Mouse (Mus musculus) stomach, embryonic 14.5 days (tissue): ENCODE data around the gene Vps16. TPM values are rescaled to one million over a fixed set of nuclear protein-coding genes. Genes with fewer than 3 reads are reported as not detected.

ENCODE experiments used
- ATAC-seq: fragments of 200-750 bp; cut with Nextera tagmentation; 2 replicates; pipeline ENCODE4 v1.8.0; 2017; ENCODE audit warnings: low read depth, moderate TSS enrichment; ENCODE audit not compliant: insufficient number of reproducible peaks, insufficient read depth, low FRiP score
- H3K27ac ChIP-seq: fragments of 300-500 bp; sonication (generic); 2 replicates; pipeline ENCODE4 v1.5.1; 2014; ENCODE audit warnings: mild to moderate bottlenecking, low read length, moderate library complexity, mixed read lengths
- H3K27me3 ChIP-seq: fragments of 300-500 bp; sonication (generic); 2 replicates; pipeline ENCODE4 v1.6.1; 2014; ENCODE audit warnings: low read length, control low read depth, mixed read lengths; ENCODE audit not compliant: control insufficient read depth, insufficient read depth
- H3K36me3 ChIP-seq: fragments of 300-500 bp; sonication (generic); 2 replicates; pipeline ENCODE4 v1.6.1; 2014; ENCODE audit warnings: mild to moderate bottlenecking, control low read depth, low read length, moderate library complexity, mixed read lengths; ENCODE audit not compliant: control insufficient read depth, insufficient read depth
- H3K4me1 ChIP-seq: fragments of 300-500 bp; sonication (generic); 2 replicates; pipeline ENCODE4 v1.6.1; 2014; ENCODE audit warnings: low read length, control low read depth, mixed read lengths; ENCODE audit not compliant: control insufficient read depth, insufficient read depth
- H3K4me2 ChIP-seq: fragments of 300-500 bp; sonication (generic); replicated peaks from 2 replicates; pipeline ENCODE4 v1.6.1; 2014; ENCODE audit warnings: low read depth, low read length, control low read depth
- H3K4me3 ChIP-seq: fragments of 300-500 bp; sonication (generic); 2 replicates; pipeline ENCODE4 v1.5.1; 2014; ENCODE audit warnings: low read depth, low read length, control low read depth
- H3K9ac ChIP-seq: fragments of 300-500 bp; sonication (generic); replicated peaks from 2 replicates; pipeline ENCODE4 v1.6.1; 2014; ENCODE audit warnings: low read depth, mild to moderate bottlenecking, control low read depth, low read length, moderate library complexity, mixed read lengths
- H3K9me3 ChIP-seq: fragments of 300-500 bp; sonication (generic); 2 replicates; pipeline ENCODE4 v1.6.1; 2016; ENCODE audit warnings: low read depth, low read length, control low read depth; ENCODE audit not compliant: control insufficient read depth
- WGBS: fragments of 180-500 bp; shearing (Covaris S2); extraction: QIAGEN DNeasy Blood & Tissue Kit; methylation state at CpG from one replicate; pipeline ENCODE4 v1.1.7; 2014; 5-methylcytosine and 5-hydroxymethylcytosine counted together
- polyA plus RNA-seq: library from polyadenylated mRNA; unstranded; fragments of >200 nt; fragmentation: Nextera tagmentation; extraction: Ambion mirVana; gene quantifications from 2 replicates; pipeline ENCODE4 v1.2.1, GENCODE M21; 2014

The Vps16 gene
- polyA plus RNA-seq, 1 experiment from 2014 or later, result 71.3 TPM

DNA sequence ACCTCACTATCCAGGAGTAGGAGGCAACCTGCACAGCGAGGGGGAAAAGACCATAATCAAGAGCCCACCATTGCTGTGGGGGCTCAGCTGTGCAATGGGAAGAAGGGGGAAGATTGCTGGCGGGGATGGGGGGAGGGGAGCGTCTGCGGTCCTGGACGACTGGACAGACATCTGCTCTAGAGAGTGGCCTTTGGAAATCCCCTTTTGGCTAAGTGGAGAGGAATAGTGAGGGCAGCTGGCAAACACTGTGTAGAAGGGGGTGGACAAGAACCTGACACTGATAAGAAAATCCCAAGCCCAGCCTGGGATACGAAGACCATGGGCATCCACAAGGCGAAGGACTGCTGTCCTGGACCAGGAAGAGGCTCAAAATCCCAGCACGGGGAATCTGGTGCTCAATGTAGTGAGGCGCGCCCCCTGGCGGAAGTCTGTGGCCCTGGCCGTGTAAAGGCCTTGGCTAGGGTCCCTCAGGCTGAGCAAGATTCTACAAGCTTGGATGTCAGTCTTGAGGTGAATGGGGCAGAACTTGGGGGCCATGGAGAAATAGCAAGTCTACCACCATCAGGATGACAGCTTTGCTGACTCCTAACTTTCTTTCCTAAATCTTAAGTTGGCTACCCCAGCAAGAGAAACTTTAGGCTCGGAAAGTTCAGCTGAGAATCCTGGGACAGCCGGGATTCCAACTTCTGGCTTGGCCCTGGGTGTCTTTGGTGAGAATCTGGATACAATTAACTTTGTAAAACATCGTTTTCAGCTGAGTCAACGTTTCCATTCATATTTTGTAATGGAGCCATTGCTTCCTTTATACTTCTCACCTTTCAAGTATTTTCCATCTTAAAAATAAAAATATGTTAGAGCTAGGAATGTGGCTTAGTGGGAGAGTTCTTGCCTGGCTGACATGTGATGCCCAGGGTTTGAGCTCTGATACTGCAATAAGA, 12.3 kb upstream of the Vps16 start:
- 36% methylated on average over 16 of the region's 16 CpGs for WGBS
- peak; percentile 66; the same call in 1 of the 2 replicates for ATAC-seq
- H3K4me2 ChIP-seq, result no peak overlapping the region

DNA sequence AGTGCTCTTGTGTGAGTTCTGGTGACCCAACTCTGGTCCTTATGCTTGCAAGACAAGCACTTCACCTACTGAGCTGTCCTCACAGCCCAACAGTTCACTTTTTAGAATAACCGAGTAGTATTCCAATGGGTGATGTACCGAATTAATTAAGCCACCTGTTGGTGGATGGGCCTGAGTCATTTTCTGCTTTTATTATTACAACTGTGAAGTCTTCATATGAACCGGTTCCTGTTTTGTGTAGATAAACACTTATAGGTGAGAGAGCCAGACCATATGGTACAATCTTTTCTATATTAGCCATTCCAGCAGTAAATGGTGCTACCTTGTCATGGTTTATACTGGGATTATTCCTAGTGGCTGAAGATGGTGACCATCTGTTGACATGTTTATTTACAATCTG, 11.4 kb upstream of the Vps16 start:
- no peak overlapping the region for H3K4me3 ChIP-seq
- 78% methylated on average over 3 of the region's 3 CpGs for WGBS
- no peak overlapping the region for H3K4me2 ChIP-seq
- H3K4me1 ChIP-seq, result no peaks in the 10 kb centered on the region
- no peaks in the 10 kb centered on the region for H3K9me3 ChIP-seq
- H3K27ac ChIP-seq, result no peak overlapping the region
- ATAC-seq, result no peak
- H3K36me3 ChIP-seq, result no peaks in the 10 kb centered on the region
- H3K9ac ChIP-seq, result no peak overlapping the region
- no peaks in the 10 kb centered on the region for H3K27me3 ChIP-seq

More for the DNA sequence above, 12.3 kb upstream of the Vps16 start:
- no peaks in the 10 kb centered on the region for H3K9me3 ChIP-seq
- no peaks in the 10 kb centered on the region for H3K4me1 ChIP-seq
- H3K9ac ChIP-seq, result no peak overlapping the region
- no peaks in the 10 kb centered on the region for H3K27me3 ChIP-seq
- no peaks in the 10 kb centered on the region for H3K36me3 ChIP-seq
- no peak overlapping the region for H3K27ac ChIP-seq
- H3K4me3 ChIP-seq, result no peak overlapping the region

DNA sequence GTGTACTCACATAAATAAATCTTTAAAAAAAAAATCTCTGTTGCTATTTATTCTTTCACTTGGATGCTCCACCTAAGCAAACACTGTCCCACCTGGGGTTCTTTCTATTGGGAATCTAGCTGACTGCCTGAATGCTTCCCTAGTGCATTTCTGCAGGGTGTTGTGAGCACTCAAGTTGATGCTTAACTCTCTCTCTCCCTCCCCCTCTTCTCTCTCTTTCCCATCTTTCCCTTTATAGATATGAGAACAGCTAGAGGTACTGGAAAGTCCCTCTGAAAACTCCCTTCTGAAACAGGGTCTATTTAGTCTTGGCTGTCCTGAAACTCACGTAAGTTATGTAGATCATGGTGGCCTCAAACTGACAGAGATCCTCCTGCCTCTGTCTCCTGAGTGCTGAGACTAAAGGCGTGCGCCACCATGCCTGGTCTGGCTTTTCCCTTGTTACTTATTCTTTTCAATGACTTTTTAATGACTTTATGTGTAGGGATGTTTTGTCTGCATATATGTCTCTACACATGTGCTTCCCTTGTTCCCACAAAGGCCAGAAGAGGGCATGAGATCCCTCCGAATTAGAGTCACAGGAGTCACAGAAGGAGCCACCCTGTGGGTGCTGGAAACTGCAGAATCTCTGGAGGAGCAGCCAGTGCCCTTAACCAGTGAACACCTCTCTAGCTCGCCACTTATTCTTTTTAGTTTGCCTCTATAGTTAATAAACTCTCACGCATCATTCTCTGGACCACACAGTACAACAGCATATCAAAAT, 9.9 kb upstream of the Vps16 start:
- 74% methylated on average over 6 of the region's 6 CpGs for WGBS

DNA sequence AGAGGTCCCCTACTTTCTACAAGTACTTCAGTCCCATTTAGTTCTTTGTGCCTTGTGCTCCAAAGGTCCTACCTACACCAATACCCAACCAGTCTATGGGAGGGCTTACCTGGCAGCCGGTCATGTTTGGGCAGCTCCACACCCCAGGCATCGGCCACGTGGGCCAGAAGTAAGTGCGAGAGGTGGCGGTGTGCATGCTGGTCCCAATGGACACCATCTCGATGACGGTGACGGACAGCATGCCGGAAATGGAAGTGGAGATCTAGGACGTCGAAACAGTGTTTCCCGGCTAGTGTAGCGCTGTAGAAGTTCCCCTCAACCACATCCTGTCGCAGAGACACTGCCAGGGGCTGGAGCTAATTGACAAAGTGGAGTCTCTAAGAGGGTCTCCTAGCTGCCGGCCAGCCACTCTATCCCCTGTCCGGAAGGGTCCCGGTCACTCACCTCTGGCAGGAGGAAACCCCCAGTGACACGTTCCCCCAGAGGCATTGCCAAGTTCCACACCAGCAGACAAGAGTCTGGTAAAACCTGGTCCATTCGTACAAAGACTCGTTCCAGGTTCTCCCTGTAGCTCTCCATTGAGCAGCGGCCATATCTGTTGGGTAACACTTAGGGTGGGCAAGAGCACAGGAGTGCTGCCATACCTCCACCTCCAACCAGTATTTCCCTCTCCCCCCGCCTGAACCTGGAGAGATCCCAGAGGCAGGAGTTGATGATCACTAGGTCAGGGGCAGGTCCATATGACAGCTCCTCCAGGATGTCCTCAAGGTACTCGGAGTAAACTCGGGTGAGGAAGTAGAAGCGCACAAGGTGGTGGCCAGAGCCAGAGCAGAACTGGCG, 2.1 kb upstream of the Vps16 start:
- WGBS, result 94% methylated on average over 26 of the region's 26 CpGs
- Histone ChIP-seq H3K4me2 (no peak overlapping the region), H3K36me3 (peaks cover 10% of the 10 kb centered on the region), H3K27ac (no peak overlapping the region), H3K9me3 (no peaks in the 10 kb centered on the region), H3K4me1 (peaks cover 17% of the 10 kb centered on the region; the same call in 1 of the 2 replicates), H3K27me3 (no peaks in the 10 kb centered on the region), H3K9ac (no peak overlapping the region), H3K4me3 (no peak overlapping the region)
- no peak for ATAC-seq

More for the DNA sequence above, 9.9 kb upstream of the Vps16 start:
- Histone ChIP-seq H3K4me2 (no peak overlapping the region), H3K4me1 (no peaks in the 10 kb centered on the region), H3K36me3 (peaks cover 6% of the 10 kb centered on the region; the same call in 1 of the 2 replicates), H3K4me3 (no peak overlapping the region), H3K9ac (no peak overlapping the region), H3K9me3 (no peaks in the 10 kb centered on the region), H3K27ac (no peak overlapping the region), H3K27me3 (no peaks in the 10 kb centered on the region)
- ATAC-seq, result no peak

DNA sequence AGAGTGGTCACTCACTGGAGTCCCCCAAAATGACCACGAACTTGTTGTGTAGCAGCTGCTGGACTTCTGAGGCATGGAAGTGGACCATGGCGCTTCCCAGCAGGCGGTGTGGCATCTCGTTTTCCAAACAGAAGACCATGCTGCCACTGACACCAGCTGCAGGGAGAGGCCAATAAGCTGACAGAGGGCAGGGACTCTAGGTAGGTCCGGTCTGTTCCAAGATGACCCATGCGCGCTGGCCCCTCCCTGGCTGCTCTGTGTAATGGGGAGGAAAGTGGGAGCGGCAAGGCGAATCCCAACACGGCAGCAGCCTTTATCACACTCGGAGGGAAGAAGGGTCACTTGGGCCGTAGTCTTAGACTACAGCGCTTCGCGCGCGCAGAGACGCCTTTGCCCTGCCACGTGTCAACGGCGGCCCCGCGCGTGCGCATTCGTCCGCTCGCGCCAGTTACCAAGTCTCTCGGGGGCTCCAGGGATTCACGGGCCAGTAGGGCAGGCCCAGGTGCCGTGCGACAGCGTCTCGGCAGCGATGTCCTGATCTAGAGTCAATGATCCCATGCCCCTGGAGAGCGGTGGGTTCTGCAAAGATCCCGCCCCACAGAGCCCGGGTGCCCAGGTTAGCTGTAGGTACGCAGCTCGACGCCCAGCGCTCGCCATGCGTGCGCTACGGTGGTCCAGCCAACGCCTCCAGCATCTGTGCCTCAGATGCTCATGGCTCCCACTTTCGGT, 578 bp upstream of the Vps16 start:
- Histone ChIP-seq H3K4me3 (peak overlapping the region; percentile 67), H3K27me3 (no peaks in the 10 kb centered on the region), H3K9me3 (no peaks in the 10 kb centered on the region), H3K4me2 (peak overlapping the region; percentile 89), H3K36me3 (peaks cover 10% of the 10 kb centered on the region), H3K4me1 (peaks cover 17% of the 10 kb centered on the region; the same call in 1 of the 2 replicates), H3K9ac (peak overlapping the region; percentile 67), H3K27ac (peak overlapping the region; percentile 82)
- ATAC-seq, result peak; percentile 56
- 14% methylated on average over 49 of the region's 49 CpGs for WGBS

DNA sequence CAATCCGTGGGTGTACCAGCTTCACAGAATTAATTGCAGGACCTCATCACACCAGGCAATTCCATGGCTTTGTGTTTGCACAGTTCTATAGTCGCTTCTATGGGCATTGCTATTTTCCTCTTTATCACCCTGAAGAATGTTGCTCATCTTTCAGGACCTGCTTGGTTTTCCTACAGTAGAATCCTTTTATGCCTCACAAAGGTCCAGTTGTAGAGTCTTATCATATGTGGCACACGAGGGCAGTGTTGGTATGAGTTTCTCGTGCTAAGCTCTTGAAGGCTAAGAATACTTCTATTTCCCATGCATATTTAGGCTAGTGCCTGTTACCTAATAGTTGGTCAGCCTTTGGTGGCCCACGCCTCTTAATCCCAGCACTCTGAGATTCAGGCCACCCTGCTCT, 973 bp downstream of the Vps16 start:
- peaks cover 3% of the 10 kb centered on the region; the same call in 1 of the 2 replicates for H3K36me3 ChIP-seq
- H3K9me3 ChIP-seq, result no peaks in the 10 kb centered on the region
- H3K27me3 ChIP-seq, result no peaks in the 10 kb centered on the region
- peak overlapping the region; percentile 67 for H3K4me3 ChIP-seq
- peak overlapping the region; percentile 89 for H3K4me2 ChIP-seq
- no peak for ATAC-seq
- WGBS, result 39% methylated on average over 5 of the region's 5 CpGs
- H3K9ac ChIP-seq, result peak overlapping the region; percentile 67
- H3K27ac ChIP-seq, result 0 out of 2 replicates have a peak overlapping the region, but pooled peaks have one; percentile 82
- peaks cover 17% of the 10 kb centered on the region; the same call in 1 of the 2 replicates for H3K4me1 ChIP-seq

DNA sequence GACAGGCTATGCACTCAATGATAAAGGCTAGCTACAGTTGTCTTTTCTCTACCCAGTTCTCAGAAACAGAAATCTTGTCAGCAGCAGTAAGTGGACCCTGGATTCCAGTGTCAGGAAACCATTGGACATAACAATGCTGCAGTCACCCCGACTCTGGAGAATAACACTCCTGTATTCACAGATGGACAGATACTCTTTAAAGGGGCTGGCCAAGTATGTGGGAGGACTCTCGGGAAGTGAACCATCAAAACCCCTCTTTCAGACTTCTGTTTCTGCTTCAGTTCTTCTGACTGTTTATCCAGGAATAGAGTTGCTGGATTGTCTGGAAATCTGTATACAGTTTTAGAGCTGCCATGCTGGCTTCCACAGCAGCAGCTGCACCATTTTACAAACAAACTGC, 5.7 kb downstream of the Vps16 start:
- Histone ChIP-seq H3K27ac (peak overlapping the region; percentile 13; the same call in 1 of the 2 replicates), H3K4me3 (no peak overlapping the region), H3K4me2 (no peak overlapping the region), H3K9me3 (no peaks in the 10 kb centered on the region), H3K9ac (no peak overlapping the region), H3K4me1 (peaks cover 10% of the 10 kb centered on the region; the same call in 1 of the 2 replicates), H3K27me3 (no peaks in the 10 kb centered on the region), H3K36me3 (peaks cover 3% of the 10 kb centered on the region; the same call in 1 of the 2 replicates)
- ATAC-seq, result no peak
- WGBS, result 56% methylated on average over 2 of the region's 2 CpGs
